Comparison of ENCODE assay signal across 11 mouse cellular contexts in the genomic region with DNA sequence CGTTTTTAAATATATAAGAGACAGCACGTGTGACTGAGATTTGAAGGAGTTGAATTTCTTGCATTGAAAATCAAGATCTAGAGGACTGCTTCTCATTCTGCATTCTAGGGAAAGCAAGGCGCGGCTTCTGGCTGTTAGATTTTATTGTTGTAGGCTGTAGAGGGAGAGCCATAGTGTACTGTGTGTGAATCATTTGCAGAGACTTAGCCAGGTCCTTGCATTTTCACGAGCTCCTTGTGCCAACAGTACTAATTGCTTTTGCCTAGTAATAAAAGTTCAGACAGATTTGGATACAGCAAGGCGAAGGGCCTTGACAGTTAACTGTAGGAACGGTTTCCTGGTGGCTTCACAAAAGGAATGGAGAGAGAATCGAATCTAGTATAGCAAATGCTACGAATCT. TPM values are rescaled to one million over a fixed set of nuclear protein-coding genes. Genes with fewer than 3 reads are reported as not detected.
A peak's percentile ranks its signal among the peaks of the same experiment; 100 is the strongest.
DNase-seq lines count a peak whose midpoint lies in the region; ATAC-seq and TF ChIP-seq lines count a peak whose summit lies in the region.
"Had no signal": no experiment of that assay in that cellular context is flagged by ENCODE, and none has a peak within 500 bp of the region (broad histone marks: within the 10 kb centered on the region; RNA-seq: fewer than 3 reads in every experiment).

No protein-coding gene starts in this region.

- H3K27me3 ChIP-seq in heart, postnatal 0 days (ENCODE audit: control insufficient read depth, insufficient read depth, low read length) = no peaks in the 10 kb centered on the region
- H3K27me3 ChIP-seq in ES-Bruce4 (ENCODE audit: control insufficient read depth, insufficient read depth, low read length, poor library complexity, severe bottlenecking) = no peaks in the 10 kb centered on the region
- H3K27me3 ChIP-seq in limb, embryonic 12.5 days = no peaks in the 10 kb centered on the region
- H3K27me3 ChIP-seq: embryonic facial prominence, embryonic 15.5 days had no signal

- no peak for TF ChIP-seq CTCF in heart, postnatal 0 days (IDR thresholded peaks at IDR 0.05; ENCODE audit: low read depth)
- no peak for TF ChIP-seq CTCF in ES-Bruce4 (IDR thresholded peaks at IDR 0.05; ENCODE audit: low read depth, low read length)
- TF ChIP-seq CTCF in embryonic fibroblast, embryonic 13.5 days (IDR thresholded peaks at IDR 0.05; ENCODE audit: borderline replicate concordance, insufficient read depth, low read length) = no peak

- TF ChIP-seq EP300 in heart, postnatal 0 days (IDR thresholded peaks at IDR 0.05; ENCODE audit: low read depth) = no peak
- no peak for TF ChIP-seq EP300 in ES-Bruce4 (IDR thresholded peaks at IDR 0.05; ENCODE audit: insufficient read depth, low read depth, low read length)

- ATAC-seq in heart, postnatal 0 days (ENCODE audit: insufficient read depth, low read depth) = no peak
- ATAC-seq in limb, embryonic 12.5 days (ENCODE audit: insufficient number of reproducible peaks, insufficient read depth, low FRiP score, low TSS enrichment, low read depth) = no peak

- DNase-seq in heart, postnatal 0 days (ENCODE audit: low spot score) = no peak
- no peak for DNase-seq in heart, adult 9 months (ENCODE audit: low spot score in 2 of 2)
- no peak for DNase-seq in right cerebral cortex, postnatal 25 days
- DNase-seq in cerebellum, postnatal 10 days = no peak
- DNase-seq in adrenal gland, adult 8-10 months = no peak
- DNase-seq: thymus, postnatal 14 days had no signal

- H3K36me3 ChIP-seq in heart, postnatal 0 days (replicated peaks; ENCODE audit: control insufficient read depth, insufficient read depth, low read length) = no peaks in the 10 kb centered on the region
- peaks cover 6% of the 10 kb centered on the region; the same call in 1 of the 2 replicates for H3K36me3 ChIP-seq in ES-Bruce4 (ENCODE audit: control insufficient read depth, insufficient read depth, low read length, poor library complexity, severe bottlenecking)
- H3K36me3 ChIP-seq in limb, embryonic 12.5 days = peaks cover 13% of the 10 kb centered on the region; the same call in 1 of the 2 replicates
- H3K36me3 ChIP-seq: embryonic facial prominence, embryonic 15.5 days had no signal

- peak overlapping the region; percentile 96 for H3K4me2 ChIP-seq in heart, postnatal 0 days (ENCODE audit: low read depth, low read length)
- peak overlapping the region; percentile 74 for H3K4me2 ChIP-seq in limb, embryonic 12.5 days

- peaks cover 54% of the 10 kb centered on the region for H3K4me1 ChIP-seq in heart, postnatal 0 days (ENCODE audit: control insufficient read depth, insufficient read depth)
- H3K4me1 ChIP-seq in ES-Bruce4 (ENCODE audit: control insufficient read depth, insufficient read depth, low read length) = peaks cover 6% of the 10 kb centered on the region
- peaks cover 18% of the 10 kb centered on the region for H3K4me1 ChIP-seq in embryonic fibroblast, embryonic 13.5 days (ENCODE audit: control insufficient read depth, insufficient read depth, low read length)
- peaks cover 61% of the 10 kb centered on the region for H3K4me1 ChIP-seq in limb, embryonic 12.5 days (replicated peaks)

- no peaks in the 10 kb centered on the region for H3K9me3 ChIP-seq in heart, postnatal 0 days (replicated peaks; ENCODE audit: control insufficient read depth, low read length)
- H3K9me3 ChIP-seq in ES-Bruce4 (replicated peaks; ENCODE audit: control insufficient read depth, insufficient read depth, low read length, poor library complexity, severe bottlenecking) = no peaks in the 10 kb centered on the region
- H3K9me3 ChIP-seq in limb, embryonic 12.5 days = no peaks in the 10 kb centered on the region
- H3K9me3 ChIP-seq: embryonic facial prominence, embryonic 15.5 days had no signal

- H3K4me3 ChIP-seq in heart, postnatal 0 days (ENCODE audit: low read depth, low read length) = peak overlapping the region; percentile 82
- H3K4me3 ChIP-seq in ES-Bruce4 (ENCODE audit: low read depth, low read length) = no peak overlapping the region
- H3K4me3 ChIP-seq in embryonic fibroblast, embryonic 13.5 days (ENCODE audit: insufficient read depth, low read length) = peak overlapping the region; percentile 91; the same call in 1 of the 2 replicates
- H3K4me3 ChIP-seq in limb, embryonic 12.5 days (replicated peaks) = peak overlapping the region; percentile 74

- H3K9ac ChIP-seq in heart, postnatal 0 days (replicated peaks; ENCODE audit: low read depth, low read length) = no peak overlapping the region
- H3K9ac ChIP-seq in ES-Bruce4 (ENCODE audit: low read depth, poor library complexity, severe bottlenecking) = 0 out of 2 replicates have a peak overlapping the region, but pooled peaks have one; percentile 33
- H3K9ac ChIP-seq in limb, embryonic 12.5 days (replicated peaks) = no peak overlapping the region; the same call in 1 of the 2 replicates
- H3K9ac ChIP-seq: embryonic facial prominence, embryonic 15.5 days had no signal

- no peak overlapping the region for H3K27ac ChIP-seq in heart, postnatal 0 days (ENCODE audit: low read depth)
- H3K27ac ChIP-seq in ES-Bruce4 (ENCODE audit: insufficient read depth, low read length) = no peak overlapping the region
- no peak overlapping the region for H3K27ac ChIP-seq in embryonic fibroblast, embryonic 13.5 days (ENCODE audit: insufficient read depth, low read length)
- 0 out of 2 replicates have a peak overlapping the region, but pooled peaks have one; percentile 41 for H3K27ac ChIP-seq in limb, embryonic 12.5 days
- H3K27ac ChIP-seq: embryonic facial prominence, embryonic 15.5 days; macrophage had no signal

- WGBS in heart, postnatal 0 days = 52% methylated on average over 9 of the region's 9 CpGs
- WGBS in limb, embryonic 12.5 days = 47% methylated on average over 9 of the region's 9 CpGs

- TF ChIP-seq POLR2A in ES-Bruce4 (IDR thresholded peaks at IDR 0.05; ENCODE audit: insufficient read depth, low read length) = no peak
- no peak for TF ChIP-seq POLR2A in embryonic fibroblast, embryonic 13.5 days (IDR thresholded peaks at IDR 0.05; ENCODE audit: low read depth, low read length)

RNA-seq across cellular contexts. Expression of gene Csrp2, which starts 3.0 kb away (rescaled TPM):
- total RNA-seq in heart, postnatal 0 days (2014; rRNA removed; ENCODE audit: low replicate concordance) = 193 and 293 TPM in 2 replicates
- 375 and 389 TPM in 2 replicates for polyA plus RNA-seq in heart, postnatal 0 days (2015; fragmentation: Nextera tagmentation; extraction: Ambion mirVana)
- 221 and 242 TPM in 2 replicates for polyA plus RNA-seq in ES-Bruce4 (2011; ENCODE audit: insufficient read depth, insufficient read length, low read depth, missing spikeins)
- polyA plus RNA-seq in embryonic fibroblast, embryonic 13.5 days (2011; ENCODE audit: insufficient read length, low read depth, missing spikeins) = 70.6 and 92.6 TPM in 2 replicates
- polyA plus RNA-seq in limb, embryonic 12.5 days (2016; fragmentation: Nextera tagmentation; extraction: Ambion mirVana) = 182 and 188 TPM in 2 replicates
- 100 to 1,000 TPM; 103 to 164 (median 133) TPM for total RNA-seq in adrenal gland, adult 8-10 months (2022)
